Mouse (Mus musculus) heart, embryonic 16.5 days (tissue): ENCODE measurements around the gene Ccnyl1. TPM values are rescaled to one million over a fixed set of nuclear protein-coding genes. Genes with fewer than 3 reads are reported as not detected.

Experiments
- ATAC-seq: fragments of 200-750 bp; cut with Nextera tagmentation; replicated peaks from 2 replicates; pipeline ENCODE4 v1.8.0; 2017; ENCODE audit warnings: moderate number of reproducible peaks; ENCODE audit not compliant: insufficient read depth, low FRiP score; ENCODE audit errors: extremely low read depth
- H3K27ac ChIP-seq: fragments of 300-500 bp; sonication (generic); 2 replicates; pipeline ENCODE4 v1.5.1; 2014; ENCODE audit warnings: mild to moderate bottlenecking, low read length, control low read depth, moderate library complexity
- H3K27me3 ChIP-seq: fragments of 300-500 bp; sonication (generic); 2 replicates; pipeline ENCODE4 v1.6.1; 2014; ENCODE audit warnings: low read length, mixed read lengths; ENCODE audit not compliant: control insufficient read depth, insufficient read depth
- H3K36me3 ChIP-seq: fragments of 300-500 bp; sonication (generic); 2 replicates; pipeline ENCODE4 v1.6.1; 2014; ENCODE audit not compliant: control insufficient read depth, insufficient read depth
- H3K4me1 ChIP-seq: fragments of 300-500 bp; sonication (generic); 2 replicates; pipeline ENCODE4 v1.6.1; 2014; ENCODE audit warnings: low read length, mixed read lengths; ENCODE audit not compliant: control insufficient read depth, insufficient read depth
- H3K4me2 ChIP-seq: fragments of 300-500 bp; sonication (generic); 2 replicates; pipeline ENCODE4 v1.6.1; 2014; ENCODE audit warnings: low read depth, mild to moderate bottlenecking, control low read depth, low read length
- H3K4me3 ChIP-seq: fragments of 300-500 bp; sonication (generic); 2 replicates; pipeline ENCODE4 v1.5.1; 2014; ENCODE audit warnings: mild to moderate bottlenecking, control low read depth, low read length
- H3K9ac ChIP-seq: fragments of 300-500 bp; sonication (generic); 2 replicates; pipeline ENCODE4 v1.6.1; 2014; ENCODE audit warnings: low read length, control low read depth
- H3K9me3 ChIP-seq: fragments of 300-500 bp; sonication (generic); replicated peaks from 2 replicates; pipeline ENCODE4 v1.6.1; 2016; ENCODE audit warnings: low read length; ENCODE audit not compliant: control insufficient read depth
- WGBS: fragments of 180-500 bp; shearing (Covaris S2); extraction: QIAGEN DNeasy Blood & Tissue Kit; methylation state at CpG from one replicate; pipeline ENCODE4 v1.1.7; 2014; 5-methylcytosine and 5-hydroxymethylcytosine counted together
- polyA plus RNA-seq: library from polyadenylated mRNA; unstranded; fragments of >200 nt; fragmentation: Nextera tagmentation; extraction: Ambion mirVana; gene quantifications from 2 replicates; pipeline ENCODE4 v1.2.1, GENCODE M21; 2015

The Ccnyl1 gene
- polyA plus RNA-seq, 1 experiment from 2014 or later, result 3.9 TPM

GRCm38 (mm10) chr1:64689561-64690212 is 568 bp upstream of the Ccnyl1 start:
- H3K4me2 ChIP-seq, result peak overlapping the region; percentile 80
- H3K27me3 ChIP-seq, result no peaks in the 10 kb centered on the region
- H3K27ac ChIP-seq, result no peak overlapping the region; the same call in 1 of the 2 replicates
- H3K4me3 ChIP-seq, result peak overlapping the region; percentile 91
- peaks cover 16% of the 10 kb centered on the region for H3K4me1 ChIP-seq
- H3K36me3 ChIP-seq, result no peaks in the 10 kb centered on the region
- peak overlapping the region; percentile 56 for H3K9ac ChIP-seq
- ATAC-seq, result no peak
- WGBS, result 12% methylated on average over 9 of the region's 9 CpGs
- H3K9me3 ChIP-seq, result no peaks in the 10 kb centered on the region

- 0% methylated on average over 55 of the region's 55 CpGs for WGBS
- peak; percentile 21 for ATAC-seq
Measured at GRCm38 (mm10) chr1:64691121-64691551, 881 bp downstream of the Ccnyl1 start.

DNA sequence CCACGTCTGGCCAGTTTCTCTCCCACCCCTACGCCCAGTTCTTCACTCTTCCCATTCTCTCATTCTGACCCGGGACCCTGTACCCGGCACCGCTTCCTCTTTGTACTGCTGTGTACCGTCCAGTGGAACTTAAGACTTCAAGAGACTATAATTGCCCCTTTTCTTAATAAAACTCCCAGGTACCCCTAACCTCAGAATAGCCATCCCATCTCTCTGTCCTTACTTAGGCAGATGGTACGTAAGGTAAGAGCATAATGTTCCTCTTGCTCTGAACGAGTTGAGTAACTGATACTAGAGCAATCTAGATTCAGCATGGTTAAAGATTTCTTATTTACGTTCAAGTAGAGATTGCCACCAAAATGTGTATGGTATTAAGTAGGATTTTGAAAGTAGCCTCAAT is 1.3 kb downstream of the Ccnyl1 start:
- H3K4me1 ChIP-seq, result peaks cover 16% of the 10 kb centered on the region
- no peaks in the 10 kb centered on the region for H3K9me3 ChIP-seq
- 4% methylated on average over 9 of the region's 9 CpGs for WGBS
- H3K36me3 ChIP-seq, result no peaks in the 10 kb centered on the region
- peak overlapping the region; percentile 86 for H3K27ac ChIP-seq
- peak overlapping the region; percentile 91 for H3K9ac ChIP-seq
- ATAC-seq, result no peak
- peak overlapping the region; percentile 91 for H3K4me3 ChIP-seq
- H3K4me2 ChIP-seq, result peak overlapping the region; percentile 85
- H3K27me3 ChIP-seq, result no peaks in the 10 kb centered on the region

More at GRCm38 (mm10) chr1:64691121-64691551, 881 bp downstream of the Ccnyl1 start:
- Histone ChIP-seq H3K4me3 (peak overlapping the region; percentile 91), H3K9ac (peak overlapping the region; percentile 91), H3K4me1 (peaks cover 16% of the 10 kb centered on the region), H3K9me3 (no peaks in the 10 kb centered on the region), H3K4me2 (peak overlapping the region; percentile 85), H3K27me3 (no peaks in the 10 kb centered on the region), H3K36me3 (no peaks in the 10 kb centered on the region), H3K27ac (peak overlapping the region; percentile 86)

DNA sequence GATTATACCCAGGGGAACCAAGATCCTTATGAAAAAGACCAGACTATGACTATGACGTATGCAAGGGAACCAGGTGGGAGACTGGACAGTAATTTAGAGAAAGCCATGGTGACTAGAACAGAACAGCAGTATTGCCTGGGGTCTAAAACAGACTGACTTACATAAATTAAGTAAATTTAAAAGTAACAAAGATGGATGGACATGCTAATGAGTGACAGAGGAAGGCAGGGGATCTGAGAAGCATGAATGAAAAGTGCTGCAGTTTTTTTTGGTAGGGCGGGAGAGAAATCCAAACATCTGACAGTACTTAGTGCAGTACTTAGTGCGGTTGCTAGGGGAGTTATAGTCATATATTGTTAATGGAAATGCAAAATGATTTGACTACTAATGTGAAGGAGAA is 4.9 kb downstream of the Ccnyl1 start:
- Histone ChIP-seq H3K27me3 (no peaks in the 10 kb centered on the region), H3K9ac (no peak overlapping the region), H3K36me3 (no peaks in the 10 kb centered on the region), H3K4me1 (peaks cover 10% of the 10 kb centered on the region), H3K4me3 (no peak overlapping the region), H3K4me2 (no peak overlapping the region), H3K9me3 (no peaks in the 10 kb centered on the region), H3K27ac (no peak overlapping the region)
- WGBS, result 82% methylated on average over 3 of the region's 3 CpGs
- ATAC-seq, result no peak

DNA sequence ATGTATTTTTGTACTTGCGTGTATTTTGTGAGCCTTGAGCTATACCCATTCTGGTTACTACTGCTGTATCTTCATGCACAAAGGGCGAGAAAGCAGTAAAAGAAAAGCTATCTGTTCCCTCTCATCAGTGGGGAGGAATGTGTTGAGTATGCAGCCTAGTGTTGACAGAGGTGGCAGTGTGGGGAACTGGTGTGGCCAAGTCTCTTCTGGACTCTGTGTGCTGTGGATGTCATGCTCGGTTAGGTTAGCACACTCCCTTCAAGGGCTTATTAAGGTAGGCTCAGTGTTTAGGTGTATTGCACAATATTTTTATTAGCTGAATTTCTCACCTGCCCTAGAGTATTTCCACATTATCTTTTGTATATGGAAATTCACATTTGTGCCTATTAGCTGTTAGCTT is 11.5 kb downstream of the Ccnyl1 start:
- Histone ChIP-seq H3K9me3 (no peaks in the 10 kb centered on the region), H3K4me1 (no peaks in the 10 kb centered on the region), H3K27ac (no peak overlapping the region), H3K9ac (no peak overlapping the region), H3K4me3 (no peak overlapping the region), H3K36me3 (peaks cover 21% of the 10 kb centered on the region), H3K4me2 (no peak overlapping the region), H3K27me3 (no peaks in the 10 kb centered on the region)
- WGBS, result 47% methylated on average over 3 of the region's 3 CpGs
- ATAC-seq, result 0 out of 2 replicates have a peak, but pooled peaks have one; percentile 58

GRCm38 (mm10) chr1:64705230-64705629 is 15.0 kb downstream of the Ccnyl1 start:
- no peaks in the 10 kb centered on the region for H3K9me3 ChIP-seq
- no peaks in the 10 kb centered on the region for H3K27me3 ChIP-seq
- no peak overlapping the region for H3K27ac ChIP-seq
- WGBS, result 42% methylated on average over 6 of the region's 6 CpGs
- H3K4me1 ChIP-seq, result no peaks in the 10 kb centered on the region
- peaks cover 21% of the 10 kb centered on the region for H3K36me3 ChIP-seq
- no peak for ATAC-seq
- H3K9ac ChIP-seq, result no peak overlapping the region
- H3K4me2 ChIP-seq, result no peak overlapping the region
- H3K4me3 ChIP-seq, result no peak overlapping the region

GRCm38 (mm10) chr1:64706610-64707009 is 16.4 kb downstream of the Ccnyl1 start:
- Histone ChIP-seq H3K9ac (no peak overlapping the region), H3K4me2 (no peak overlapping the region), H3K4me3 (no peak overlapping the region), H3K27ac (no peak overlapping the region), H3K36me3 (peaks cover 18% of the 10 kb centered on the region), H3K27me3 (no peaks in the 10 kb centered on the region), H3K9me3 (no peaks in the 10 kb centered on the region), H3K4me1 (no peaks in the 10 kb centered on the region)
- no peak for ATAC-seq
- WGBS, result 73% methylated on average over 2 of the region's 2 CpGs

- Histone ChIP-seq H3K4me1 (no peaks in the 10 kb centered on the region), H3K9me3 (no peaks in the 10 kb centered on the region), H3K27me3 (no peaks in the 10 kb centered on the region), H3K27ac (no peak overlapping the region), H3K4me3 (no peak overlapping the region), H3K36me3 (peaks cover 4% of the 10 kb centered on the region), H3K4me2 (no peak overlapping the region), H3K9ac (no peak overlapping the region)
- no peak for ATAC-seq
- WGBS, result 22% methylated on average over 2 of the region's 2 CpGs
Measured at GRCm38 (mm10) chr1:64709891-64710290, 19.6 kb downstream of the Ccnyl1 start.

- 83% methylated on average over 14 of the region's 14 CpGs for WGBS
- Histone ChIP-seq H3K36me3 (peaks cover 3% of the 10 kb centered on the region; the same call in 1 of the 2 replicates), H3K27me3 (no peaks in the 10 kb centered on the region), H3K9ac (no peak overlapping the region), H3K4me3 (no peak overlapping the region), H3K27ac (no peak overlapping the region), H3K9me3 (no peaks in the 10 kb centered on the region), H3K4me2 (no peak overlapping the region), H3K4me1 (peaks cover 17% of the 10 kb centered on the region)
- ATAC-seq, result no peak
Measured at GRCm38 (mm10) chr1:64712006-64712760, 21.9 kb downstream of the Ccnyl1 start.
